Mouse (Mus musculus): ENCODE measurements around the gene Xpa. TPM values are rescaled to one million over a fixed set of nuclear protein-coding genes. Genes with fewer than 3 reads are reported as not detected.
"Not testable (repeated sequence)": the region's sequence is repeated elsewhere in the genome, so short reads cannot be mapped to it uniquely, and the experiment has no call there.

Gene Xpa
- polyA plus RNA-seq (2016; fragmentation: Nextera tagmentation; extraction: Ambion mirVana) = 19.8 and 21.1 TPM in 2 replicates

DNA sequence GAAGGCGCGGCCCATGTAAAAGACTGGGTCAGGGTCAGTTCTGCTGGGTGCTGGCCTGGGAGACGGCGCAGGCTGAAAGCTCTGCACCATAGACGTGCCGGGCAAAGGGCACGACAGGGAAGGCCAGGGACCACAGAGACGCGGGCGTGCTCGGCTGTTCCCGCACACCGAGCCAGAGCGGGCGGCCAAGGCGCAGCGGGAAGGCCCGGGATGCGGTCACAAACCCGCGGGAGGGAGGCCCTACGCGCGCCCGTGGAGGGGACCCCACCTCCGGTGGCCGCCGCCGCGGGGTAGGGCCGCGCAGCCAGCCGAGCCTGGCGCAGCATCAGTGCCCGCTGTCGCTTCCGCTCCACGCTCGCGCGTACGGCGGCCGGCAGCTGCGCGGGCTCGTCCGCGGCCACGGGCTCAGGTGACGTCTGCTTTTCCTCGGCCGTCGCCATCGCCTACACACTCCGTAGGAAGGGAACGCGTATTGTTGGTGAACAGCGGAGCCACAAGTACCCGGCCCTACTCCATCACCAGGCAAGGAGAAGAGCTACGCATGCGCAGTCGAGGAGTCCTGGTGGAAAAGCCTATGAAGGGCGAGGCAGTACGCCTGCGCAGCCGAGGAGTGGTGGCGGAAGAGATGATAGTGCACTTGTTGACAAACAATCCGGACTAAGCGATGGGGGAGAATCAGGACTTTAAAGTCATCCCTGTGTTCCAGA is at the start of gene Xpa:
Xpa (minus strand) TSS at position 531 of the 707 bp plus-strand sequence.
- Histone ChIP-seq H3K27ac (peak within 1 kb of the TSS; percentile 92), H3K36me3 (replicated peaks) (peaks cover 8% of the 10 kb centered on the region), H3K4me3 (peak within 1 kb of the TSS; percentile 85), H3K27me3 (ENCODE audit: poor library complexity, severe bottlenecking) (peaks cover 16% of the 10 kb centered on the region; the same call in 1 of the 2 replicates), H3K4me1 (peaks cover 30% of the 10 kb centered on the region), H3K9me3 (no peaks in the 10 kb centered on the region)
- peak; percentile 96 for DNase-seq (ENCODE audit: extremely low spot score, low spot score)
- under 1% methylated on average over 62 of the region's 70 CpGs for WGBS

DNA sequence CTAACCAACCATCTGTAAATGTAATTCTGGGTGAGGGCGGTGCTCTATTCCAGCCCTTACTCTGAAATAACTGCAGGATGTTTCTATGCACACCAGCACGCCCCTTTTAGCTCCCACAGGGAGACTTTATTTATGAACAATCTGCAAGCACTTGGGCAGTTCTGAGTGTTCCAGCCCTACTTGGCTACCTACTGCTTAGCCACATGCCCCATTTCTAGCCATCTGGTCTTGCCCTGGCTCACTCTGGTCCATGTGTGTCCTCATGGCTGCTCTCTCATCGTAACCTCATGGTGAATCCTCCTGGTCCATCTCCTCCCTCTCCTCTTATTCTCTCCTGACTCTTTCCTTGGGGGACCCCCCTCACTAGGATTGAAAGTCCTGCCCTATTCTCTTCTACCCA is 39.8 kb upstream of the Xpa start:
- Histone ChIP-seq H3K9me3 (no peaks in the 10 kb centered on the region), H3K4me1 (no peaks in the 10 kb centered on the region), H3K27ac (no peak overlapping the region), H3K4me3 (no peak overlapping the region), H3K36me3 (replicated peaks) (no peaks in the 10 kb centered on the region), H3K27me3 (ENCODE audit: poor library complexity, severe bottlenecking) (no peaks in the 10 kb centered on the region)
- 91% methylated on average over 3 of the region's 3 CpGs for WGBS
- DNase-seq (ENCODE audit: extremely low spot score, low spot score) = no peak

DNA sequence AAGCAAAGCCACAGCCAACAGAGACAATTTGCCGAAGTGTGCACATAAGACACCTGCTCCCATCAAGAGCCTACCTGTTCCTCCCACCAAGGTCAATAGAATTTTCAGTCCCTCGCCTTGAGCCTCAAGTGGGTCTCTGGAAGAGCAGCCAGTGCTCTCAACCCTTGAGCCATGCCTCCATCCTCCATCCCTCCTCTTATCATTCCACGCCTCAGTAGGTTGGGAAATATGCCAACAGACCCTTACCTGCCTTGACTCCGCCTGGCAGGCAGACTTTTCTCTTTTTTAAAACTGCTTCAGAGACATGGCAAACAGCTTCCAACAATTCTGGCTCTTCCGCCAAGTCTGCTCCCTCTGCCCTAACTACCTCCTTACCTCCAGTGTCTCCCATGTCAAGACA is 38.6 kb upstream of the Xpa start:
- H3K4me3 ChIP-seq = no peak overlapping the region
- 89% methylated on average over 5 of the region's 5 CpGs for WGBS
- DNase-seq (ENCODE audit: extremely low spot score, low spot score) = no peak
- H3K9me3 ChIP-seq = no peaks in the 10 kb centered on the region
- no peaks in the 10 kb centered on the region for H3K27me3 ChIP-seq (ENCODE audit: poor library complexity, severe bottlenecking)
- H3K27ac ChIP-seq = no peak overlapping the region
- H3K4me1 ChIP-seq = no peaks in the 10 kb centered on the region
- no peaks in the 10 kb centered on the region for H3K36me3 ChIP-seq (replicated peaks)

DNA sequence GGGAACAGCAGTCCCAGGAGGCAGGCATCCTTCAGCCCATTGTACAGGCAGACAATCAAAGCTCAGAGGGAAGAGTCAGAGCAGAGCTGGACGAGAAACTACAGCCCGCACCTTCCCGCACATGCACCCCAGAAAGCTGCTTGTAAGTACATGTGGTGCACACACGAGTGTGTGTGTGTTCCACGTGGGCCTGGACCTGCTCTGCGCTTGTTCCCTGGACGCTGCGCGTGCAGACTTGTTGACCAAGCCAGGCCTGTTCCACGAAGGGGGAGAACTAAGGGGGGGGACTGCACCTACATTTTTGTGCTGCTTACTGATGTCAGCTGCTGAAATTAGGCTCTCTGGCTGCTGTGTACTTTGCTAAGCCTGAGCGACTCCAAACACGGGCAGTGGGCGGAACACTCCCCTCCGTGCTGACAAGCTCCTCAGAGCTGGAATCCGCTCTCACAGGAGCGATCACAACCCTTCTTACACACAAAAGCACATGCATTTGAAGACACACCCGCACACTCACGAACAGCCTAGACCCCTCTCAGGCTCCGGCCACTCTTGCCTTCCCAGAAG is 30.9 kb upstream of the Xpa start:
- H3K4me3 ChIP-seq = no peak overlapping the region
- no peaks in the 10 kb centered on the region for H3K9me3 ChIP-seq
- H3K36me3 ChIP-seq (replicated peaks) = no peaks in the 10 kb centered on the region
- peaks cover 12% of the 10 kb centered on the region for H3K4me1 ChIP-seq
- 53% methylated on average over 19 of the region's 19 CpGs for WGBS
- H3K27me3 ChIP-seq (ENCODE audit: poor library complexity, severe bottlenecking) = no peaks in the 10 kb centered on the region; the same call in 1 of the 2 replicates
- no peak for DNase-seq (ENCODE audit: extremely low spot score, low spot score)
- H3K27ac ChIP-seq = no peak overlapping the region

DNA sequence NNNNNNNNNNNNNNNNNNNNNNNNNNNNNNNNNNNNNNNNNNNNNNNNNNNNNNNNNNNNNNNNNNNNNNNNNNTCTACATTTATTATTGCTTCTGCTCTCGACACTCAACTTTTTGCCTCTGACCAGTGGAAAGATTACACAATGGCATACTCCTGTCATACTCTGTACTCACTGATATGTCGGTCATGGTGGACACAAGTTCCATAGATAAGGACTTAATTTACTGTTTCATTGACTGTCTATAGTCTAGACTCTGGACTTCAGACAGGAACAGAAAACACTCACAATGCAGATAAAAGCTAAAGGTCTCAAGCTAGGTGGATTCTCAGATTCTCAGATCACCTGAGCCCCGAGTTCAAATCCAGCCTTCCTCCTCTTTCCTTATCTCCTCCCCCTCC is 25.0 kb upstream of the Xpa start:
- WGBS = 87% methylated on average over 3 of the region's 3 CpGs
- no peak overlapping the region for H3K4me3 ChIP-seq
- no peaks in the 10 kb centered on the region for H3K36me3 ChIP-seq (replicated peaks)
- H3K27ac ChIP-seq = no peak overlapping the region
- no peaks in the 10 kb centered on the region for H3K27me3 ChIP-seq (ENCODE audit: poor library complexity, severe bottlenecking)
- DNase-seq (ENCODE audit: extremely low spot score, low spot score) = no peak
- H3K4me1 ChIP-seq = no peaks in the 10 kb centered on the region
- no peaks in the 10 kb centered on the region for H3K9me3 ChIP-seq

DNA sequence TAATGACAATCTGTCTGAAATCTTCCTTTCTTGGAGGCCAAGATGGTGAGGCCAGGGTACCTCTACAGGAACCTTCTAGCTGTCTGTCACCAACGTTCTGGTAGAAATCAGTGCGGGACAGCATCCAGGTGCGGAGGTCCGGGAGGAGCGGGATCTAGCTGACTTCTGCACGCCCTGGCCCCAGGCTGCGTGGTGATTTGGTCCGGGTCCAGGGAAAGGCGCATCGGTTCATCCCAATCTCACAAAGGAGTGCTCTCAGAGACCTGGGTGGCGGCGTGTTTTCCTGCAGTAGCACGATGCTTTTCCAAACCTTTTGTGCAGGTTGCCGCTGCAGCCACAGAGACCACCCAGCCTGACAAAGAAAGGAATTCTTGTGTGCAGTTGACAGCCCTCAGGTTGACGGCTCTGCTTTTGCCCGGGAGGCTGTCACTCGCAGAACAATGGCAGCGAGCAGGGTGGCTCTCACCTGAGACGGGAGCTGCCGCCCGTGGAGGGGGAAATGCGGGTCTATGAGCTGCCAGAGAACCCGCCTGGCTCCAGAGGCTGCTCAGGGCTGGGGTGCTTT is 6.5 kb upstream of the Xpa start:
- H3K4me1 ChIP-seq = peaks cover 9% of the 10 kb centered on the region
- DNase-seq (ENCODE audit: extremely low spot score, low spot score) = peak; percentile 32
- H3K9me3 ChIP-seq = peaks cover 6% of the 10 kb centered on the region
- WGBS = 9% methylated on average over 23 of the region's 23 CpGs
- H3K27ac ChIP-seq = peak overlapping the region; percentile 49; the same call in 1 of the 2 replicates
- peak overlapping the region; percentile 43 for H3K4me3 ChIP-seq
- H3K27me3 ChIP-seq (ENCODE audit: poor library complexity, severe bottlenecking) = peaks cover 50% of the 10 kb centered on the region
- H3K36me3 ChIP-seq (replicated peaks) = no peaks in the 10 kb centered on the region

DNA sequence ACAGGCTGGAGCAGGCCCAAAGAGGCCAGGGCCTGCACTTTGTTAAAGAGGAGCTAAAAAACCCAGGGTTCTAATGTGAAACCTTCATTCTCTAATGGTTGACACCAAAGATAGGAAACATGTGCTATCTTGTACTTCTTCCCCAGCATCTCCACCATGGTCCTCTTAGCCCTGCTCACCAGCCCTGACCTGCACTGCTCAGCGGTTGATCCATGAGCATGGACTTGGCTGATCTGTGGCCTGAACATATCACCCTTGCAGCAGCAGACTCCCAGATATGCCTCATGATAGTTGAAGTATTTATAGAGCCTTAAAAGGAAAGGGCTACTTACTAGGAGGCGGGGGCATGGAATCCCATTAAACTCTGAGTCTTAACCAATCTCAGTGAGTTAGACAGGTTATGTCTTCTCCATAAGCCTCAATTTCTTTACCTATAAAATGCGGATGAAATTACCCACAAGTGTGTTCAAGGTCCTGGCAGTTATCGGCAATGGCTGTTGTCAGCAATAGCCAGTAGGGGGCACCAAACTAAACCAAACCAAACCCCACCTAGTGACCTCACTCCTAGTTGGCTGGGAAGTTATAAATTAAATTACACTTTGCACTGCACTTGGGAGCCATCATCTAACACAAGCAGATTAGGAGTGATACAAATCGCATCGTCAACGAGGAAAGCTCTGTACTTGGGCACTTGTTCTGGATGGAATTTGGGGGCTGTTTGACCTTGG is 5.9 kb upstream of the Xpa start:
- H3K27me3 ChIP-seq (ENCODE audit: poor library complexity, severe bottlenecking) = peaks cover 50% of the 10 kb centered on the region
- peak overlapping the region; percentile 49; the same call in 1 of the 2 replicates for H3K27ac ChIP-seq

DNA sequence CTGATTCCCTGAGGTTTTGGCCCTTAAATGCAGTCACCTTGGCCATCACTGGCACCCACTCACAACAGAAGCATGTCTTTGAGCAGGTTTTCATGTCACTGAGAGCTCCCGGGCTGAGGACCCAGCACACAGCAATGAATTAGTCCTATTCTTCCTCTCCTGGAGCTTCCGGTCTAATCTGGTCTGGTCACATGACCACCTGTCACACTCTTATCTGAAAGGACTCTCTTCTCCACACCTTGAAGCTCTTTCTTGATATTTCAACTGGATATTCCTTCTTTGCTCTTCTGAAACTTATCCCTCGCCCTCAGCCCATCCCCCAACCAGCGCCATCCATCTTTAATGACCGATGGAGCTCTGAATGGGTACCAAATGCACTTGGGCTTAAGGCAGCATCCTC is 2.0 kb upstream of the Xpa start:
- Histone ChIP-seq H3K4me1 (peaks cover 38% of the 10 kb centered on the region), H3K9me3 (no peaks in the 10 kb centered on the region), H3K27me3 (ENCODE audit: poor library complexity, severe bottlenecking) (peaks cover 35% of the 10 kb centered on the region), H3K36me3 (replicated peaks) (no peaks in the 10 kb centered on the region), H3K27ac (no peak overlapping the region), H3K4me3 (no peak overlapping the region)
- no peak for DNase-seq (ENCODE audit: extremely low spot score, low spot score)
- WGBS = 76% methylated on average over 5 of the region's 5 CpGs

More for the DNA sequence above, 5.9 kb upstream of the Xpa start:
- Histone ChIP-seq H3K4me1 (peaks cover 9% of the 10 kb centered on the region), H3K36me3 (replicated peaks) (no peaks in the 10 kb centered on the region), H3K4me3 (peak overlapping the region; percentile 43), H3K9me3 (peaks cover 2% of the 10 kb centered on the region)
- DNase-seq (ENCODE audit: extremely low spot score, low spot score) = peak; percentile 71
- WGBS = 11% methylated on average over 7 of the region's 7 CpGs

DNA sequence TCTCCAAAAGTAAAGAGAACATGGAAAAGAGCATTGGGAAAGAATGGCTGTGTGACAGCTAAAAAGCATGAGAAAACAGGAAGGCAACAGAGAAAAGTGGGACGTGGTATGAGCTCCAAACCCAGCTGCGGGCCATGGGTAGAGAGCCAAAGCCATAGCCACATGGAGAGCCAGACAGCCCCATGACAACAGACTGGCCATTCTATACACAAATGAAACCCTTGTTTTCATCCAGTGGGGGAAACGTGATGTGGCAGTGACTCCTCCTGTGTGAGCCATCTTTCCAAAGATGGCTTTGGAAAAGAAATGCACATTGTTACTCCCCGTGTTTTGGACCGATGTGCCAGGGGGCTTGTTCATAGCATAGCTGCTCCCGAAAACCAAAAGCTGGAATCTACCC is 402 bp upstream of the Xpa start:
- no peaks in the 10 kb centered on the region for H3K9me3 ChIP-seq
- peak overlapping the region; percentile 85 for H3K4me3 ChIP-seq
- H3K36me3 ChIP-seq (replicated peaks) = peaks cover 2% of the 10 kb centered on the region
- peaks cover 30% of the 10 kb centered on the region for H3K4me1 ChIP-seq
- H3K27ac ChIP-seq = peak overlapping the region; percentile 92
- no peak for DNase-seq (ENCODE audit: extremely low spot score, low spot score)
- WGBS = 49% methylated on average over 6 of the region's 6 CpGs
- H3K27me3 ChIP-seq (ENCODE audit: poor library complexity, severe bottlenecking) = peaks cover 21% of the 10 kb centered on the region

DNA sequence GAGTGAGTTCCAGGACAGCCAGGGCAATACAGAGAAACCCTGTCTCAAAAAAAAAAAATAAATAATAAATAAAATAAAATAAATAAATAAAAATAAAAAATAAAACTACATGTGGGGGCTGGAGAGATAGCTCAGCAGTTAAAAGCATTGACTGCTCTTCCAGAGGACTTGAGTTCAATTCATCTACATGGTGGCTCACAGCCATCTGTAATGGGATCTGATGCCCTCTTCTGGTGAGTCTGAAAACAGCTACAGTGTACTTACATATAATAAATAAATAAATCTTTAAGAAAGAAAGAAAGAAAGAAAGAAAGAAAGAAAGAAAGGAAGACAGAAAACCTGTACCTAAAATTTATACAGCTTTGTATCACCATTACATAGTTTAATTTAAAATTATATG is 4.1 kb downstream of the Xpa start:
- not testable (repeated sequence) for H3K9me3 ChIP-seq; DNase-seq (ENCODE audit: extremely low spot score, low spot score); H3K27me3 ChIP-seq (ENCODE audit: poor library complexity, severe bottlenecking); H3K27ac ChIP-seq; H3K4me3 ChIP-seq
- Histone ChIP-seq H3K4me1 (peaks cover 30% of the 10 kb centered on the region), H3K36me3 (replicated peaks) (peaks cover 46% of the 10 kb centered on the region)

DNA sequence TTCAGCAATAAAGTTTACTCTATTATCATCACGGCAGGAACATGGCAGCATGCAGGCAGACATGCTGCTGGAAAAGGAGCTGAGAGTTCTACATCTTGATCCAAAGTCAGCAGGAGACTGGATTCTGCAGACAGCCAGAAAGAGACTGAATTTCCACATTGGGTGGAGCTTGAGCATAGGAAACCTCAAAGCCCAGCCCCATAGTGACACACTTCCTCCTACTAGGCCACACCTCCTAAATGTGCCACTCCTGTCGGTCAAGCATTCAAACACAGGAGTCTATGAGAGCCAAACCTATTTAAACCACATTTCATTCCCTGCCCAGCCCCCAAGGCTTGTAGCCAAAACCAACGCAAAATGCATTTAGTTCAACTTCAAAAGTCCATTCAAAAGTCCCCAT is 9.6 kb downstream of the Xpa start:
- 89% methylated on average over 3 of the region's 3 CpGs for WGBS
- Histone ChIP-seq H3K4me3 (no peak overlapping the region), H3K36me3 (replicated peaks) (peaks cover 92% of the 10 kb centered on the region), H3K4me1 (no peaks in the 10 kb centered on the region), H3K27ac (no peak overlapping the region), H3K9me3 (no peaks in the 10 kb centered on the region), H3K27me3 (ENCODE audit: poor library complexity, severe bottlenecking) (no peaks in the 10 kb centered on the region)
- DNase-seq (ENCODE audit: extremely low spot score, low spot score) = no peak

DNA sequence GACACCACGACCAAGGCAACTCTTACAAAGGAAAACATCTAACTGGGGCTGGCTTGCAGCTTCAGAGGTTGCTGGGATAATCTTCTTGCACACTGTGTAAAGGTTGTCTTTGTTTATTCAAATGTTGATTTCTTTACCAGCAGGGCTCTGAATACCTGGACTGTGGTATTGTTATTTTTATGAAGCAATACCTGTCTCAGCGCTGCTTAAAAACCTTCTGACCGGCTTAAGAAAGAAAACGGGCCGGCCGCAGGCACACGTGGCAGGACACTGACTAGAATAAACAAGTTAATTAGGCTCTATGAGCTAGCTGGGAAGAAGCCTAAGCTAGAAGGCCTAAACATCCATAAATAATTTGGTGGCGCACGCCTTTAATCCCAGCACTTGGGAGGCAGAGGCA is 10.2 kb downstream of the Xpa start:
- Histone ChIP-seq H3K27me3 (ENCODE audit: poor library complexity, severe bottlenecking) (no peaks in the 10 kb centered on the region), H3K36me3 (replicated peaks) (peaks cover 92% of the 10 kb centered on the region), H3K9me3 (no peaks in the 10 kb centered on the region), H3K4me1 (0 out of 2 replicates have a peak, but pooled peaks cover 5% of the 10 kb centered on the region), H3K27ac (no peak overlapping the region), H3K4me3 (no peak overlapping the region)
- WGBS = 85% methylated on average over 9 of the region's 9 CpGs
- no peak for DNase-seq (ENCODE audit: extremely low spot score, low spot score)

DNA sequence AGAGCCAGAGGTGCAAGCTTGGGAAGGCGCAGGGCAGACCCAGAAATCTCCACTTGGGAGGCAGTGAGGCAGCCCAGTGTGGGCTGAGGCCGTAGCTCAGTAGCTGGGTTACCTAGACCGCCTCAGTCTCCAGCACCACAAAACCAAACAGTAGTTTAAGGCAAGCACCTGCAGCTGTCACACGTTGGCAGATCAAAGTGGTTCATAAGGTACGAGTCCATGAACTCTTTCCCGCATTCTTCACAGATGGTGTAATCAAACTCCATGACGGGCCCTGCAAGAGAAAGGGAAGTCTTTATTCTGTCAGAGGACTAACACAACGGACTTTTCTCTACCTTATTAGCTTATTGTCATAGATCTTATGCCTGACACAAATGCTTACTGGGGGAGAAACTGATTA is 10.7 kb downstream of the Xpa start:
- DNase-seq (ENCODE audit: extremely low spot score, low spot score) = no peak
- WGBS = 84% methylated on average over 8 of the region's 8 CpGs
- Histone ChIP-seq H3K27ac (no peak overlapping the region), H3K36me3 (replicated peaks) (peaks cover 92% of the 10 kb centered on the region), H3K4me1 (0 out of 2 replicates have a peak, but pooled peaks cover 5% of the 10 kb centered on the region), H3K9me3 (no peaks in the 10 kb centered on the region), H3K27me3 (ENCODE audit: poor library complexity, severe bottlenecking) (no peaks in the 10 kb centered on the region), H3K4me3 (no peak overlapping the region)
